Mouse (Mus musculus) embryonic facial prominence, embryonic 13.5 days (tissue): Measurements from ENCODE around the gene Bace1. TPM values are rescaled to one million over a fixed set of nuclear protein-coding genes. Genes with fewer than 3 reads are reported as not detected.

Source experiments
- ATAC-seq: fragments of 200-750 bp; cut with Nextera tagmentation; 2 replicates; pipeline ENCODE4 v1.8.0; 2017; ENCODE audit warnings: low read depth; ENCODE audit not compliant: insufficient number of reproducible peaks, insufficient read depth, low FRiP score, low TSS enrichment
- H3K27ac ChIP-seq: fragments of 300-500 bp; sonication (generic); 2 replicates; pipeline ENCODE4 v1.5.1; 2015; ENCODE audit warnings: moderate library complexity, mild to moderate bottlenecking, inconsistent platforms
- H3K27me3 ChIP-seq: fragments of 300-500 bp; sonication (generic); 2 replicates; pipeline ENCODE4 v1.6.1; 2015; ENCODE audit warnings: mild to moderate bottlenecking, inconsistent platforms
- H3K36me3 ChIP-seq: fragments of 300-500 bp; sonication (generic); 2 replicates; pipeline ENCODE4 v1.6.1; 2015; ENCODE audit warnings: mild to moderate bottlenecking, inconsistent platforms
- H3K4me1 ChIP-seq: fragments of 300-500 bp; sonication (generic); 2 replicates; pipeline ENCODE4 v1.6.1; 2015; ENCODE audit warnings: inconsistent platforms
- H3K4me2 ChIP-seq: fragments of 300-500 bp; sonication (generic); 2 replicates; pipeline ENCODE4 v1.6.1; 2015; ENCODE audit warnings: moderate library complexity, mild to moderate bottlenecking, inconsistent platforms
- H3K4me3 ChIP-seq: fragments of 300-500 bp; sonication (generic); 2 replicates; pipeline ENCODE4 v1.5.1; 2015; ENCODE audit warnings: mild to moderate bottlenecking, inconsistent platforms
- H3K9ac ChIP-seq: fragments of 300-500 bp; sonication (generic); 2 replicates; pipeline ENCODE4 v1.6.1; 2015; ENCODE audit warnings: mild to moderate bottlenecking, inconsistent platforms
- H3K9me3 ChIP-seq: fragments of 300-500 bp; sonication (generic); 2 replicates; pipeline ENCODE4 v1.6.1; 2016; ENCODE audit warnings: inconsistent platforms
- WGBS: fragments of 180-500 bp; shearing (Covaris S2); methylation state at CpG from one replicate; pipeline ENCODE4 v1.1.7; 2015; ENCODE audit warnings: mixed read lengths; 5-methylcytosine and 5-hydroxymethylcytosine counted together
- polyA plus RNA-seq: library from polyadenylated mRNA; unstranded; fragments of >200 nt; fragmentation: Nextera tagmentation; extraction: Ambion mirVana; gene quantifications from 2 replicates; pipeline ENCODE4 v1.2.1, GENCODE M21; 2015

Gene Bace1
- polyA plus RNA-seq, 1 experiment from 2014 or later = 34.4 TPM

GRCm38 (mm10) chr9:45807761-45808160, 30.6 kb upstream of the Bace1 start:
- Histone ChIP-seq H3K4me1 (0 out of 2 replicates have a peak, but pooled peaks cover 4% of the 10 kb centered on the region), H3K4me3 (no peak overlapping the region), H3K36me3 (peaks cover 47% of the 10 kb centered on the region), H3K9ac (no peak overlapping the region), H3K27ac (no peak overlapping the region), H3K9me3 (no peaks in the 10 kb centered on the region), H3K27me3 (no peaks in the 10 kb centered on the region), H3K4me2 (no peak overlapping the region)
- WGBS = 79% methylated on average over 8 of the region's 8 CpGs
- ATAC-seq = no peak

- WGBS = 73% methylated on average over 5 of the region's 5 CpGs
- ATAC-seq = no peak
- Histone ChIP-seq H3K27ac (no peak overlapping the region), H3K4me2 (no peak overlapping the region), H3K4me3 (no peak overlapping the region), H3K9me3 (no peaks in the 10 kb centered on the region), H3K9ac (no peak overlapping the region), H3K4me1 (no peaks in the 10 kb centered on the region), H3K27me3 (no peaks in the 10 kb centered on the region), H3K36me3 (peaks cover 38% of the 10 kb centered on the region)
Observed at GRCm38 (mm10) chr9:45811946-45812345, 26.4 kb upstream of the Bace1 start.

DNA sequence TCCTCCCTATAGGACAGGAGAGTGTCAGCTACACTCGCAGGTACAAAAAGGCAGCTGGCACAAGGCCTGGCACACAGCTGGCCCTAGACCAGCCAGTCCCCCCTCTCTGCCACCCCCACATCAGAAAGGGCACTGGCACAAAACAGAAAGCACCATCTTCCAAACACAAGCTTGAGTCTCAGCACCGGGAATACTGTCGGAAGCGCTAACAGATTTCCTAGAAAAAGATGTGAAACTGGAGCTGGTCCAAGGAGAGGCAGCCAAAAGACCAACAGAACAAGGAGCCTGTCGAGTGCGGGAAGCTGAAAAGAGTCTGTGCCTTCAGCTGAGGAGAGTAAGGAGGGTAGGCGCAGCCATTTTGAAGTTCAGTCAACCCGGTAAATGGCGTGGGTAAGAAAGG, 23.3 kb upstream of the Bace1 start:
- Histone ChIP-seq H3K9me3 (no peaks in the 10 kb centered on the region), H3K36me3 (peaks cover 43% of the 10 kb centered on the region), H3K4me1 (no peaks in the 10 kb centered on the region), H3K4me3 (no peak overlapping the region), H3K4me2 (no peak overlapping the region), H3K27ac (no peak overlapping the region), H3K27me3 (no peaks in the 10 kb centered on the region), H3K9ac (no peak overlapping the region)
- no peak for ATAC-seq
- 80% methylated on average over 9 of the region's 9 CpGs for WGBS

DNA sequence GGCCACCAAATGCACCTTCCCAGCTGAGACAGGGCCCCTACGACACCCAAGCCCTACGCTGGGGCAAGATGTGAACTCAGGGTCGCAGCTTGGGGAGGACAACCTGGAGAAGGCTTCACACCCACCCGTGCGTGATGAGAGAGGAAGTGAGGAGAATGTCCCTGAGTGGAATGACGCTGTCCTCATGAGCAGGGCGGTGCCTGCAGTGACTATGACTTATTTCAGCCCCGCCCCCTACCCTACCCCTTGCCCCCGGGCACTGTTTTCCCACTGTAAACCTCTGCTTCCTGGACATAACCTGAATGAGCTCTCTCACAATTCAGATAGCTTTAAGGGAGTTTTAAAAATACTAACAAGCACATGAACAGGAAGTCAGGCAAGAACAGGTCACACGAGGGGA, 22.9 kb upstream of the Bace1 start:
- ATAC-seq = no peak
- Histone ChIP-seq H3K9me3 (no peaks in the 10 kb centered on the region), H3K4me3 (no peak overlapping the region), H3K27ac (no peak overlapping the region), H3K4me1 (no peaks in the 10 kb centered on the region), H3K9ac (no peak overlapping the region), H3K4me2 (no peak overlapping the region), H3K27me3 (no peaks in the 10 kb centered on the region), H3K36me3 (peaks cover 41% of the 10 kb centered on the region)
- 73% methylated on average over 10 of the region's 10 CpGs for WGBS

DNA sequence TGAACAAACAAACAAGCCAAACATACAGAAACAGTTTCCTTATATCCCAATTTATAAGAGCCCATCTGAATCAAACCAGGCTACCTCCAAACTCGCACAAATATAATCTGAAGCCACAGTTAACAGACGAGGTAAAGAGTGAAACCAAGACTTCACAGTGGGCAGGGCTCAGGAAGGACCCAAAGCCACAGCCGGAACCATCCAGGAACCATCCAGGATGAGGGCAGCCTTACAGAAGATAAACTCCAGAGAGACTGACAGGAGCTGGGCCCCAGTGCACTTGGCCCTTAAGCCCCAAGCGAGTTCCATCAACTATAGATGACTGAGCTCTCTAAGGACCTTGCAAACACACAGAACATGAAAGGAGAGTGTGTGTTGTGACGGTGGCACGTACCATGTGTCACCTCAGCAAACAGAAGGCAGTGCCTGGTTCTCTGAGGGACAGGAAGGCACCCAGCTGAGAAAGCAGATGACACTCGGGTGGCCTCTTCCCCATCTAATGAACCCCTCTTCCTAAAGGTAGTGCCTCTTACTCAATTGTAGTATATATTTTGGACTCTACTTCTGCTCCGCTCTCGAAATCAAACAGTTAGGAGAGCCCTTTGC, 19.9 kb upstream of the Bace1 start:
- no peak overlapping the region for H3K4me2 ChIP-seq
- peaks cover 52% of the 10 kb centered on the region for H3K36me3 ChIP-seq
- no peak for ATAC-seq
- no peaks in the 10 kb centered on the region for H3K9me3 ChIP-seq
- 84% methylated on average over 9 of the region's 9 CpGs for WGBS
- no peaks in the 10 kb centered on the region for H3K27me3 ChIP-seq
- H3K9ac ChIP-seq = no peak overlapping the region
- H3K4me1 ChIP-seq = no peaks in the 10 kb centered on the region
- no peak overlapping the region for H3K4me3 ChIP-seq
- no peak overlapping the region for H3K27ac ChIP-seq

- H3K27me3 ChIP-seq = no peaks in the 10 kb centered on the region
- peak overlapping the region; percentile 80 for H3K4me2 ChIP-seq
- WGBS = 3% methylated on average over 23 of the region's 23 CpGs
- peaks cover 11% of the 10 kb centered on the region for H3K36me3 ChIP-seq
- no peak for ATAC-seq
- peaks cover 9% of the 10 kb centered on the region for H3K4me1 ChIP-seq
- peak overlapping the region; percentile 88 for H3K27ac ChIP-seq
- H3K9me3 ChIP-seq = no peaks in the 10 kb centered on the region
- peak overlapping the region; percentile 74 for H3K4me3 ChIP-seq
- peak overlapping the region; percentile 79 for H3K9ac ChIP-seq
Observed at GRCm38 (mm10) chr9:45827663-45828290, 10.6 kb upstream of the Bace1 start.

DNA sequence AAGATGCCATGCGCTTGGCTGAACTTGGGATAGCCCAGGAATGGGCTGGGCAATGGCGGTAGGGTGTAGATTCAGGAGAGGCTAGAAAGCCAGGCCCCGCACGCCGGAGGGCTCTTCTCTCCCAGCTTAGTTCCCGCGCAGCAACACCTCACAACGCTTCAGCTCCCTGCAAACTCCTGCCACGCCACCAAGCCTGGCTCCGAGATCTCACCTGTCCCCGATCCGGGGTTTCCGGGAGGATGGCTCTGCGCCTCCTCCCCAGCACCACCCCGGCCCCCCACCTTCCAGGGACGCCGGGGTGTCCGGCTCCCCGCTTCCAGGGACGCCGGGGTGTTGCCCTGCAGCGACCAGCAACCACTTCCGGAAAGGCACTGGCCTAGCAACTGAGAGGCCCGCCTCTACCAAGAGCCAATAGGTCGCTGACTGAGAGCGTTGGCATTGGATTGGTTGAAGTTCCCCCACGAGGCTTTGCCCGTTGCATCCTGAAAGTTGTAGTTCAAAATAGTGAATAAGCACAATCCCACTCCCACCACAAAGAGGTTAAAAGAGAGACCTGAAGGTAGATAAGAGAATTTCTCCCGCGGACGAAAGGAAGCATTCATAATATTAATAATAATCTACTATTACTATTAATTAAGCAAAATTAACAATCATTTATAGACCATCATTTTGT, 10.0 kb upstream of the Bace1 start, which contains the start of gene Cep164:
Gene Cep164, minus strand, starts transcription at position 401 of the 673 bp plus-strand sequence.
- Histone ChIP-seq H3K9me3 (no peaks in the 10 kb centered on the region), H3K27ac (peak within 1 kb of the TSS; percentile 88), H3K9ac (peak within 1 kb of the TSS; percentile 79), H3K4me2 (peak within 1 kb of the TSS; percentile 80), H3K4me3 (peak within 1 kb of the TSS; percentile 74), H3K36me3 (peaks cover 6% of the 10 kb centered on the region), H3K27me3 (no peaks in the 10 kb centered on the region), H3K4me1 (peaks cover 9% of the 10 kb centered on the region)
- WGBS = under 1% methylated on average over 31 of the region's 31 CpGs
- peak; percentile 89 for ATAC-seq

DNA sequence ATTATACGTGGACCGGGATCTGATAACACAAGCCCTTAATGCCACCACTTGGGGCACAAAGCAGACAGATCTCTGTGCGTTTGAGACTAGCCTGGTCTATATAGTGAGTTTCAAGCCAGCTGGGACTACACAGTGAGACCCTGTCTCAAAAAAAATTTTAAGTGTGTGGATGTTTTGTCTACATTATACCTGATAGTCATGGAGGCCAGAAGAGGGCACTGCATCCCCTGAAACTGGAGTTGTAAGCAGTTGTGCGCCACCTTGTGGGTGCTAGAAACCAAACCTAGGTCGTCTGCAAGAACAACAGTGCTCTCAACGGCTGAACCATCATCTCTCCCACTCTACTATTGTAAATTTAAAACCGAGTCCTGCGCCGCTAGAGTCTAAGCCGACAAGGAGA, 9.3 kb upstream of the Bace1 start:
- H3K9me3 ChIP-seq = no peaks in the 10 kb centered on the region
- H3K9ac ChIP-seq = no peak overlapping the region
- 26% methylated on average over 10 of the region's 10 CpGs for WGBS
- H3K27me3 ChIP-seq = no peaks in the 10 kb centered on the region
- peaks cover 9% of the 10 kb centered on the region for H3K4me1 ChIP-seq
- H3K27ac ChIP-seq = no peak overlapping the region
- H3K36me3 ChIP-seq = 0 out of 2 replicates have a peak, but pooled peaks cover 3% of the 10 kb centered on the region
- peak overlapping the region; percentile 74 for H3K4me3 ChIP-seq
- peak overlapping the region; percentile 80 for H3K4me2 ChIP-seq
- no peak for ATAC-seq

DNA sequence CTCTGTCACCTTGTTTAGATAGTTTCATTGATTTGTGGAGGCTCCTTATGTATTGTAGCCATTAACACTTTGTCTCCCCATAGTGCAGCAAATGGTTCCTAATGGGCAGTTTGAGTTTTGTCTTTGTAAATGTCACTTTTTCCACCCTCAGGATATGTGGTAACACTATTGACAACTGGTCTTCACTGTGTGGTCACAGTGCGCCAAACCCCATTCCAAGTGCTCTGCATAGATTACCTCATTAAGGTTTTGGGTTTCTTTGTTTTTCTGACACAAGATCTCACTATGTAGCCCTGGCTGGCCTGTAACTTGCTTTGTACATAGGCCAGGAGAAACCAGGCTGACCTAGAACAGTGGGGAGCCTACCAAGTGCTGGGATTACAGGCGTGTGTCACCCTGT, 5.5 kb upstream of the Bace1 start:
- ATAC-seq = no peak
- Histone ChIP-seq H3K4me1 (peaks cover under 1% of the 10 kb centered on the region; the same call in 1 of the 2 replicates), H3K9me3 (no peaks in the 10 kb centered on the region), H3K4me3 (no peak overlapping the region), H3K27me3 (no peaks in the 10 kb centered on the region), H3K9ac (no peak overlapping the region), H3K4me2 (no peak overlapping the region), H3K27ac (no peak overlapping the region), H3K36me3 (0 out of 2 replicates have a peak, but pooled peaks cover 3% of the 10 kb centered on the region)
- 93% methylated on average over 2 of the region's 2 CpGs for WGBS

DNA sequence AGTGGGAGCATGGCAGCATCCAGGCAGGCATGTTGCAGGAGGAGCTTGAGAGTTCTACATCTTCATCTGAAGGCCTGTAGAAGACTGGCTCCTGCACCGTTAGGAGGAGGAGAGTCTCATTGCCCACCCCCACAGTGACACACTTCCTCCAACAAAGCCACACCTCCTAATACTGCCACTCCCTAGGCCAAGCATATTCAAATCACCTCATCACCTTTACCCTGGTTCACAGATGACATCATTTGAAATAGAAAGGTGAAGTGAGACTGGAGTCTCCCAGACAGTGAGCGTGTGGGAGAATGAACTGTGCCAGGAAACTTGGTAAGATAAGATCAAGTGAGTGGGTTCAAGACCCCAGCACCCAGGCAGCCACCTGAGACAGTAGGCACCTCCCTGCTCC, 4.9 kb upstream of the Bace1 start:
- H3K9me3 ChIP-seq = no peaks in the 10 kb centered on the region
- H3K36me3 ChIP-seq = 0 out of 2 replicates have a peak, but pooled peaks cover 3% of the 10 kb centered on the region
- no peak overlapping the region for H3K4me2 ChIP-seq
- 79% methylated on average over 2 of the region's 2 CpGs for WGBS
- no peak for ATAC-seq
- H3K4me3 ChIP-seq = no peak overlapping the region
- H3K27ac ChIP-seq = no peak overlapping the region
- H3K4me1 ChIP-seq = peaks cover 3% of the 10 kb centered on the region; the same call in 1 of the 2 replicates
- H3K27me3 ChIP-seq = no peaks in the 10 kb centered on the region
- H3K9ac ChIP-seq = no peak overlapping the region

- ATAC-seq = no peak
- no peak overlapping the region for H3K27ac ChIP-seq
- H3K4me3 ChIP-seq = peak overlapping the region; percentile 88
- no peaks in the 10 kb centered on the region for H3K9me3 ChIP-seq
- no peaks in the 10 kb centered on the region for H3K27me3 ChIP-seq
- H3K4me1 ChIP-seq = peaks cover 34% of the 10 kb centered on the region
- H3K9ac ChIP-seq = no peak overlapping the region; the same call in 1 of the 2 replicates
- WGBS = 22% methylated on average over 4 of the region's 4 CpGs
- H3K36me3 ChIP-seq = no peaks in the 10 kb centered on the region
- peak overlapping the region; percentile 99 for H3K4me2 ChIP-seq
Observed at GRCm38 (mm10) chr9:45838069-45838433, 329 bp upstream of the Bace1 start.
